Mouse (Mus musculus): ENCODE results near the gene AU022252.

- TF ChIP-seq CTCF (IDR thresholded peaks at IDR 0.05; ENCODE audit: low read depth) (no peak), EP300 (optimal IDR thresholded peaks at IDR 0.05) (no peak)
These were observed 19.7 kb upstream of the AU022252 start for GRCm38 (mm10) chr4:119252025-119252808.
